Mouse (Mus musculus) telencephalon, adult 2 months (tissue): ENCODE data around the gene Sun1.

Experiments
- DNase-seq: peaks from one replicate; pipeline ENCODE4 v3.0.0-alpha.2; 2011; ENCODE audit warnings: low read depth, low spot score

Gene Sun1

GRCm38 (mm10) chr5:139251736-139252080, 51.3 kb downstream of the Sun1 start:
- DNase-seq = no peak

- peak; percentile 97 for DNase-seq
Observed at GRCm38 (mm10) chr5:139252081-139252909, 51.9 kb downstream of the Sun1 start, which contains the start of gene Get4. Gene Get4 (plus strand): TSS chr5:139252324.

- DNase-seq = no peak
Observed at GRCm38 (mm10) chr5:139252910-139253245, 52.4 kb downstream of the Sun1 start.

GRCm38 (mm10) chr5:139253301-139253741, 52.9 kb downstream of the Sun1 start:
- no peak for DNase-seq

GRCm38 (mm10) chr5:139254938-139255337, 54.5 kb downstream of the Sun1 start:
- no peak for DNase-seq

- no peak for DNase-seq
Observed at GRCm38 (mm10) chr5:139255777-139256176, 55.3 kb downstream of the Sun1 start.

GRCm38 (mm10) chr5:139256211-139256765, 55.9 kb downstream of the Sun1 start:
- no peak for DNase-seq

- no peak for DNase-seq
Observed at GRCm38 (mm10) chr5:139257265-139257664, 56.8 kb downstream of the Sun1 start.

GRCm38 (mm10) chr5:139257818-139258217, 57.4 kb downstream of the Sun1 start:
- no peak for DNase-seq

- no peak for DNase-seq
Observed at GRCm38 (mm10) chr5:139258371-139259035, 58.1 kb downstream of the Sun1 start.

GRCm38 (mm10) chr5:139259853-139260252, 59.4 kb downstream of the Sun1 start:
- no peak for DNase-seq

- no peak for DNase-seq
Observed at GRCm38 (mm10) chr5:139261403-139261802, 61.0 kb downstream of the Sun1 start.

GRCm38 (mm10) chr5:139267661-139268060, 67.2 kb downstream of the Sun1 start:
- no peak for DNase-seq

GRCm38 (mm10) chr5:139270806-139271521, 70.5 kb downstream of the Sun1 start:
- no peak for DNase-seq

- no peak for DNase-seq
Observed at GRCm38 (mm10) chr5:139271994-139272554, 71.6 kb downstream of the Sun1 start.

GRCm38 (mm10) chr5:139277287-139277686, 76.8 kb downstream of the Sun1 start:
- peak; percentile 55 for DNase-seq

- no peak for DNase-seq
Observed at GRCm38 (mm10) chr5:139281373-139282112, 81.1 kb downstream of the Sun1 start.

- peak; percentile 55 for DNase-seq
Observed at GRCm38 (mm10) chr5:139282191-139282590, 81.8 kb downstream of the Sun1 start.

- DNase-seq = no peak
Observed at GRCm38 (mm10) chr5:139283460-139284180, 83.2 kb downstream of the Sun1 start.

- peak; percentile 46 for DNase-seq
Observed at GRCm38 (mm10) chr5:139285383-139286067, 85.1 kb downstream of the Sun1 start.
